Mouse (Mus musculus) olfactory bulb, adult 2 months (tissue): ENCODE measurements around the gene Zscan26. TPM values are rescaled to one million over a fixed set of nuclear protein-coding genes. Genes with fewer than 3 reads are reported as not detected.
A peak's percentile ranks its signal among the peaks of the same experiment; 100 is the strongest.
"Not testable (repeated sequence)": the region's sequence is repeated elsewhere in the genome, so short reads cannot be mapped to it uniquely, and the experiment has no call there.

Experiments used
- H3K27ac ChIP-seq: fragments of 200-500 bp; 2 replicates; pipeline ENCODE4 v1.5.1; 2012; ENCODE audit warnings: low read depth, low read length; ENCODE audit not compliant: insufficient read depth
- H3K4me1 ChIP-seq: fragments of 200-500 bp; 2 replicates; pipeline ENCODE4 v1.6.1; 2012; ENCODE audit warnings: low read length; ENCODE audit not compliant: control insufficient read depth, insufficient read depth
- H3K4me3 ChIP-seq: fragments of 200-500 bp; 2 replicates; pipeline ENCODE4 v1.5.1; 2012; ENCODE audit warnings: mild to moderate bottlenecking, low read depth, low read length, moderate library complexity; ENCODE audit not compliant: insufficient read depth
- CTCF ChIP-seq: fragments of 200-500 bp; IDR thresholded peaks from 2 replicates; pipeline ENCODE4 v1.5.1; 2012; ENCODE audit warnings: low read depth, mild to moderate bottlenecking, low read length, moderate library complexity; ENCODE audit not compliant: insufficient read depth
- POLR2A ChIP-seq: fragments of 200-500 bp; IDR thresholded peaks from 2 replicates; pipeline ENCODE4 v1.6.1; 2012; ENCODE audit warnings: mild to moderate bottlenecking, low read depth, low read length, moderate library complexity; ENCODE audit not compliant: insufficient read depth
- WGBS: fragments of 180-500 bp; shearing (Covaris S2); methylation state at CpG from one replicate; pipeline ENCODE4 v1.1.7; 2018; 5-methylcytosine and 5-hydroxymethylcytosine counted together
- polyA plus RNA-seq: library from polyadenylated mRNA; stranded (reverse); fragments of >200 nt; gene quantifications from 2 replicates; pipeline ENCODE4 v1.2.4, GENCODE M21; 2012; ENCODE audit warnings: low replicate concordance; ENCODE audit not compliant: missing spikeins, insufficient read depth, insufficient read length

Gene Zscan26
- polyA plus RNA-seq, 1 experiment: not detected

DNA sequence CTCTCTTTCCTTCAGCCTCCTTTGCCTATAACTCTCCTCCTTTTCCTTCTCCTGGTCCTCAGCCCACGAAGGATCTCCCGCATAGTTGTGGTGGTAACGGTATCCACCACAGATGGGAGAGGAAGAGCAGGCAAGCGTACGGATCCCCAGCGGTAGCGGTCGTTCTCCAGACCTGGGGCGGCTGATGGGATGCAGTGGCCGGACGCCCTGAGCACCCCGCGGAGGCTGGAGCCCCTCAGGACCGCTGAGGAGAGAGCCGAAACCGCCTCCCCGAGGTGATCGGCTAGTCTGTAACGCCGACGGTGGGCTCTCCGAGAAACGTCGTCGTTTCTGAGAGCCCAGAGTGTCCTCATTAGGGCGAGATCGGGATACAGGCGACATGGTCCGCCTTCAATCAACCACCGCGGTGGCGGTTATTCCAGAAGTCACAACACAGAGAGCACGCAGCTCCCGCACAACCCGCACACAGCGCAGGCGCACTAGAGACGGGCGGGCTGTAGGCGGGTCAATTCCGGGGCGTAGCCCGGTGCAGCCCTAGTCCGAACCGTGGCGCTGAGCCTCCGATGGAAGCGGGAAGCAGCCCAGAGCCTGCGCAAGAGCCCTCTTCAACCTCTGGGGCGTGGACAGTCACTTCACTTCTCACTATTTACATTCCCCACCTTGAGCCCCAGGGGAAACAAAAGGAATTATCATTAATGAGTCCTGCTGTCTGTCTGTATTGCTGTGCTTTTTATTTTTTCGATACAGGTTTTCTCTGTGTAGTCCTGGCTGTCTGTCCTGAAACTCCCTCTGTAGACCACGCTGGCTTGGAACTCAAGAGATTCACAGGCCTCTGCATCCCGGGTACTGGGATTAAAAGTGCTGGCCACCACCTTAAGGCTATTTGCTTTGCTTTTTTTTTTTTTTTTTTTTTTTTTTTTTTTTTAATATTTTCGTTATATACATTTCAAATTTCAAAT lies 14.8 kb upstream of the Zscan26 start, which contains the start of gene Nkapl:
Nkapl (minus strand) TSS at position 449 of the 959 bp plus-strand sequence.
- Histone ChIP-seq H3K27ac (no peak within 1 kb of the TSS), H3K4me3 (peak within 1 kb of the TSS; percentile 68), H3K4me1 (0 out of 2 replicates have a peak, but pooled peaks cover 4% of the 10 kb centered on the region)
- WGBS: under 1% methylated on average over 54 of the region's 54 CpGs
- TF ChIP-seq POLR2A (peak; percentile 58), CTCF (no peak)

DNA sequence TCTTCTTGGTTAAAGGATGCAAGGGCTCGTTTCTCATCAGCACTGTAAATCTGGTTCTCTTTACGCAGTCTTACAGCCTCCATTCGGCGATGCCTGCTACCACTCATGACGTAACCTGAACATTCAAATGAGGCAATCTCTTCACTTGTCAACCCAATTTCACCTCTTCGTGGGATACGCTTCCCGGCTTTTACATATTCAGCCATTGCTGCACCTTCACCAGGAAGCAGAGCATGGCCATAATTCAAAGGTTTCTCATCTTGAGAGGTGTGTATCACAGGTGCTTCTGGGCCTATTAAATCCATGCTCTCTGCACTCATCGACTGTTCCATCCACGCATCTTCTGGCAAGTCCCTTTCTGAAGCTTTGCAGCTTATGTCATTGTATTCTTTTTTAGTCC lies 13.8 kb upstream of the Zscan26 start:
- no peak overlapping the region for H3K4me3 ChIP-seq
- H3K4me1 ChIP-seq: 0 out of 2 replicates have a peak, but pooled peaks cover 4% of the 10 kb centered on the region
- no peak overlapping the region for H3K27ac ChIP-seq
- TF ChIP-seq POLR2A: no peak
- TF ChIP-seq CTCF: no peak
- WGBS: 87% methylated on average over 10 of the region's 10 CpGs

DNA sequence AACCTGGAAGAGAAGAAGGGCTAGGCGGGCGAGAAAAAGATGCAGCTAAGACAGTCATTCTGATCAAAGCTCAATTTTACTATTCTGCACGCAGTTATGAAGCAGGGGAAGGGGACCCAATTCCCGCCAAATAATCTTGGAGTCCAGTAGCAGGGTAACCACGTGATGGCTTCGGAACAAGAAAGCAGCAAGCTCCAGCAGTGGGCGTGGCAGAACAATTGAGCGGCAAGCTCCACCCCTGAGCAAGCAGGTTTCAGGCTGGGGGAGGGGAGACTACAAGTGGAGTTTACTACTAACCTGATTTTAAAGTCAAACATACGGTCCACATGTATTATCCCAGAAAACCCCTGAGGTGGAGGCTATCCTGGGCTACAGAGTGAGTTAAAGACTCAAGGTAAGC lies 9.0 kb upstream of the Zscan26 start:
- not testable (repeated sequence) for H3K4me3 ChIP-seq, H3K4me1 ChIP-seq, H3K27ac ChIP-seq
- 52% methylated on average over 9 of the region's 9 CpGs for whole genome bisulfite sequencing

DNA sequence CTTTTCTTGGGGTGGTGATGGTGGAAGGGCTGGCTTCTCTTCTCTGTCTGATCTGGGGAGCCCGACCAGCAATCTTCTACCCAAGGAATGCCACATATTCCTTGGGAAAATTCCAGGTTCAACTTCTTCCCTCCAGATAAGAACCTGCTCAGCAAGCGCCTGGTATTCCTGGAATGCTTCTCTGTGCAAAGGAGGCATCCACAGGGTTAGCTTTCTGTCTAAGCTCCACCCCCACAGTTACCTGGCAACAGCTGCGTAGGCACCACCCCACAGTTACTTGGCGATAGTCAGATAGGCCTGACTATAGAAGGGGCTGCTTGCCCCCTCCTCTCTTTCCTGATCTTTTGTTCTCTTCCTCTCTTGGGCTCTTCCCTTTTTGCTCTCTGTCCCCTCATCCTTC lies 2.8 kb upstream of the Zscan26 start:
- WGBS: 12% methylated on average over 4 of the region's 4 CpGs

DNA sequence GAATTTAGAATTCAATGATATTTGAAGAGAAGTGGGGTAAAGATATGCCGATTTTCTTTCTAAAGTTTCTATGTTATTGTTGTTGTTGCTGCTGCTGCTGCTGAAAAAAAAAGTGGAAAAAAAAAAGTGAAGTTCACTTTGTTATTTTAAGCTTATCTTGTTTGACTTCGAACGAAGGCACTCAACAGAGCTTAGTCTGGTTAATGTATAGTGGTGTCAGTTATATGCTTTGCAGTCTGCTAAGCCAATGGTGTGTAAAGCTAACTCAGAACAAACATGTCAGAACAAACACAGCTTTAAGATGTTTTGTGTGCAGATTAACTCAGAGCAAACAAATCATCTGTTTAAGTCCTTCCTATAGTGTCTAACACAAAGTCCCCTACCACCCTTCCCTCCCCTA lies 603 bp upstream of the Zscan26 start:
- H3K4me1 ChIP-seq: no peaks in the 10 kb centered on the region; the same call in 1 of the 2 replicates
- TF ChIP-seq CTCF: no peak
- no peak for TF ChIP-seq POLR2A
- no peak overlapping the region for H3K4me3 ChIP-seq
- H3K27ac ChIP-seq: no peak overlapping the region
- WGBS: 92% methylated on average over 3 of the region's 3 CpGs

More for the DNA sequence above, 2.8 kb upstream of the Zscan26 start:
- H3K4me3 ChIP-seq: no peak overlapping the region
- no peak for TF ChIP-seq POLR2A
- TF ChIP-seq CTCF: no peak
- H3K4me1 ChIP-seq: no peaks in the 10 kb centered on the region
- no peak overlapping the region for H3K27ac ChIP-seq

DNA sequence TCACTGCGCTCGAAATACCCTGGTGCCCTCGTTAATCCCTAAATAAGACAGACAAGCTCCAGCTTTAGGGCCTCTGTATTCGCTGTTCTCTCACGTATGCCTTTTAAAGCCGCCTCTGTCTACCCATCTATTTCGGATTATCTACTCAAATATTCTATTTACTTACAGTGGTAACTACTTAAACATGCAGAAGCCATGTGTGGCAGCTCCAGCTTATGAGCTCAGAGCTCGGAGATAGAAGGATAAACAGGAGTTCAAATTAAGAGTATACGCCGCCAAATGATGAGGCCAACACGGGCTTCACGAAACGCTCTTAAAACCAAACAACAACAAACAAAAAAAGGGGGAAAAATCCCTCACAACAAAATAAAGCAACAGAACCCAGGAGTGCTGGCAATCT lies 488 bp downstream of the Zscan26 start:
- Histone ChIP-seq H3K4me1 (no peaks in the 10 kb centered on the region; the same call in 1 of the 2 replicates), H3K4me3 (peak overlapping the region; percentile 83), H3K27ac (peak overlapping the region; percentile 78; the same call in 1 of the 2 replicates)
- WGBS: under 1% methylated on average over 13 of the region's 13 CpGs
- TF ChIP-seq CTCF (no peak), POLR2A (no peak)

DNA sequence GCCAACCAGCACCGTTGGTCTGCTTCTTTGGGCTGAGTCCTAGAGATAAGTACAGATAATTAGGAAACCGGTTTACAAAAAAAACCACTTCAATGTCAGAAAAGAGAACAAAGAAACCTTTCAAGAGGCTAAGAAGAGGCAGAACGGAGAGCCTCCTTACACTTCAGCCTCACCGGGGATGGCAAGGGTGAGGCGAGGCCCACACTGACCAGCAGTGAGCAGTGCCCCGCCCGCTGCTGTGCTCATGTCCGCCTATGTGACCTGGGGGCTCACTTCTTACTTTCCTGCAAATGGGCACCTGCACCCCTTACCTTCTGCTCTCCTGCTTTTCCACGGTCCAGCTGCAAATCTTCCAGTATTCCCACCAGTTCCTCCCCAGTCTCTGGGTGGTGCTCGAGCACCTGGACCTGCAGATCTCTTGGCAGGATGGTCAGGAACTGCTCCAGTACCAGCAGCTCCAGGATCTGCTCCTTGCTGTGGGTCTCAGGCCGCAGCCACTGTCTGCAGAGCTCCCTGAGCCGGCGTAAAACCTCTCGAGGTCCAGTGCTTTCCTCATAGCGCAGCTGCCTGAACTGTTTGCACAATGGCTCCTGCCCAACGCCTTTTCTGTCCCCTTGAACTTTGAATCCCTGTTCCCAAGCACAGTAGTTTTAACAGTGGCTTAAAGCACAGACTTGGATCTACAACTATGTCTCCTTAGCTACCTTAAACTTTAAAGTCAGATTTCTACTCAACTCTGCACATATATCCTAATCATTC lies 5.5 kb downstream of the Zscan26 start:
- TF ChIP-seq CTCF (no peak), POLR2A (no peak)
- 77% methylated on average over 16 of the region's 16 CpGs for WGBS
- Histone ChIP-seq H3K27ac (no peak overlapping the region), H3K4me1 (no peaks in the 10 kb centered on the region; the same call in 1 of the 2 replicates), H3K4me3 (no peak overlapping the region)

DNA sequence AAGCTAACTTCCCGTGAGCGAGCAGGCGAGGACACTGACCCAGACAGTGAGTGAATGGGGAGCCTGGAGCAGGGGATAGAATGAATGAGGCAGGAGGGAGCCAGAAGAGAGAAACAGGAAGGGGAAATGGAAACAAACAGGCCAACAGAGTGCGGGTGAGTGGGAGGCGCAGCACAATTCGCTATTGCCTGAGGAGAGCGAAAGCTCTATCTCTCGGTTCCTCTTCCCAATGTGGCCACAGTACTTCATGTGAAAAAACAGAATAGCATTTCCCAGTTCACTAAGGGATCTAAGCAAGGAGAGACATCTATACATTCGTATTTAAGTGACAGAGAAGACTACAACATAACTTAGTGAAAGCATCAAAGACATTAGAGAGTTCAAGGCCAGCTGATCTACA lies 6.7 kb downstream of the Zscan26 start:
- TF ChIP-seq CTCF: no peak
- TF ChIP-seq POLR2A: no peak
- Histone ChIP-seq H3K27ac (no peak overlapping the region), H3K4me3 (no peak overlapping the region), H3K4me1 (no peaks in the 10 kb centered on the region; the same call in 1 of the 2 replicates)
- 81% methylated on average over 9 of the region's 9 CpGs for WGBS

DNA sequence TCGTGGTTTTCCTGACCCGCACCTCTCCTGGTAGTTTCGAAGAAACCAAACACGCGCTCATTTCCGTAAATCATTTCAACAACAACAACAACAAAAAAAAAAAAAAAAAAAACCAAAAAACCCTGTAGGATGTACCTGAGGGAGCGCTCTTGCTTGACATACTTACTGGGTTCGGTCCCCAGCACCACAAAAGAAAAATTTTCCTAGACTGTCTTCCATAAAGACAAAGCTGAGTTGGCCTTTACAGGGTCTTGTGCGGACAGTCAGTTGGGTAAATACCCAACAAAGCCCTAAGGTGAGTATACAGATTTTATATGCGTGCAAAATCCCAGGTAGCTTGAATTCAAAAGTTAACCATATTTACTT lies 12.3 kb downstream of the Zscan26 start:
- H3K27ac ChIP-seq: peak overlapping the region; percentile 57; the same call in 1 of the 2 replicates
- H3K4me3 ChIP-seq: peak overlapping the region; percentile 45
- H3K4me1 ChIP-seq: peaks cover 2% of the 10 kb centered on the region; the same call in 1 of the 2 replicates
- 21% methylated on average over 10 of the region's 10 CpGs for WGBS
- TF ChIP-seq CTCF: no peak
- TF ChIP-seq POLR2A: no peak
